In the genomic region with DNA sequence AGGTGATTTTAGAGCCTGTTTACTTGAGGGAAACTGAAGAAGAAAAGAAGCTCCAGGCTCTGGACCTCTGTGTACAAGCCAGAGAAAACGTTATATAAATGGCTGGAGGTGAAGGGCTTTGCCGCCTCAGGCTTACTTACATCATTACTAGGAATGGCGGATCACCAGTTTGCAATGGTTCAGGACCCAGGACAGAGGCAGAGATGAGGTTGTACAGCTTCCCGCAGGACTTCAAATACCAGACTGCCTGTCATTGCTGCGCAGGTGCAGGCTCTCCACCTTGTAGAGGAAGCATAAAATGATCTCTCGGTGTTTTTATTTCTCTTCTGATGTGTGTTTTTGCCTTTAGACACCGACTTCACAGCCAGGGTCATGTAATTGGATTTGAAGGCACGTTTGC, we compare ENCODE assay signal across 16 mouse cellular contexts. TPM values are rescaled to one million over a fixed set of nuclear protein-coding genes. Genes with fewer than 3 reads are reported as not detected.
A peak's percentile ranks its signal among the peaks of the same experiment; 100 is the strongest.
DNase-seq lines count a peak whose midpoint lies in the region; ATAC-seq and TF ChIP-seq lines count a peak whose summit lies in the region.
"Had no signal": no experiment of that assay in that cellular context is flagged by ENCODE, and none has a peak within 500 bp of the region (broad histone marks: within the 10 kb centered on the region; RNA-seq: fewer than 3 reads in every experiment).

No protein-coding gene starts in this region.

- 41% methylated on average over 8 of the region's 8 CpGs for WGBS in hindbrain, embryonic 11.5 days
- 34% methylated on average over 8 of the region's 8 CpGs for WGBS in hindbrain, embryonic 14.5 days
- 18% methylated on average over 8 of the region's 8 CpGs for WGBS in midbrain, embryonic 16.5 days
- WGBS in heart, embryonic 10.5 days = 32% methylated on average over 8 of the region's 8 CpGs

- no peaks in the 10 kb centered on the region for H3K36me3 ChIP-seq in hindbrain, embryonic 11.5 days (ENCODE audit: control insufficient read depth, insufficient read depth, low read length)
- no peaks in the 10 kb centered on the region for H3K36me3 ChIP-seq in hindbrain, embryonic 14.5 days (replicated peaks; ENCODE audit: control insufficient read depth, insufficient read depth)
- H3K36me3 ChIP-seq in ES-E14 (ENCODE audit: control insufficient read depth, insufficient read depth, low read length, poor library complexity, severe bottlenecking) = no peaks in the 10 kb centered on the region
- H3K36me3 ChIP-seq in midbrain, embryonic 16.5 days (ENCODE audit: control insufficient read depth, insufficient read depth, low read length) = no peaks in the 10 kb centered on the region
- H3K36me3 ChIP-seq in heart, embryonic 10.5 days = no peaks in the 10 kb centered on the region
- H3K36me3 ChIP-seq: hindbrain, embryonic 15.5 days had no signal

- no peak overlapping the region for H3K9ac ChIP-seq in hindbrain, embryonic 11.5 days (ENCODE audit: low read depth, low read length)
- H3K9ac ChIP-seq in hindbrain, embryonic 14.5 days = no peak overlapping the region
- H3K9ac ChIP-seq in ES-E14 (ENCODE audit: insufficient read depth, low read depth, low read length, poor library complexity, severe bottlenecking) = no peak overlapping the region
- no peak overlapping the region for H3K9ac ChIP-seq in midbrain, embryonic 16.5 days (ENCODE audit: low read depth, low read length)
- H3K9ac ChIP-seq: hindbrain, embryonic 15.5 days had no signal

- intact Hi-C loops in left cerebral cortex, postnatal 4 days (cut with DNase I) = no loop called here

- H3K4me3 ChIP-seq in hindbrain, embryonic 11.5 days (ENCODE audit: low read depth, low read length) = no peak overlapping the region
- H3K4me3 ChIP-seq in hindbrain, embryonic 14.5 days (replicated peaks; ENCODE audit: low read length) = no peak overlapping the region
- H3K4me3 ChIP-seq in ES-E14 (ENCODE audit: insufficient read depth in 1 of 2, low read depth in 1 of 2, low read length in 2 of 2, poor library complexity in 1 of 2, severe bottlenecking in 1 of 2) = no peak overlapping the region
- no peak overlapping the region for H3K4me3 ChIP-seq in midbrain, embryonic 16.5 days (ENCODE audit: low read depth, low read length)
- H3K4me3 ChIP-seq in heart, embryonic 10.5 days = no peak overlapping the region
- H3K4me3 ChIP-seq: hindbrain, embryonic 15.5 days; megakaryocyte, embryonic 14.5 days had no signal

- no peaks in the 10 kb centered on the region for H3K27me3 ChIP-seq in hindbrain, embryonic 11.5 days (ENCODE audit: control insufficient read depth, insufficient read depth, low read length)
- H3K27me3 ChIP-seq in hindbrain, embryonic 14.5 days (ENCODE audit: control insufficient read depth, insufficient read depth, low read length) = no peaks in the 10 kb centered on the region
- no peaks in the 10 kb centered on the region for H3K27me3 ChIP-seq in midbrain, embryonic 16.5 days (ENCODE audit: control insufficient read depth, insufficient read depth, low read depth, low read length)
- H3K27me3 ChIP-seq in heart, embryonic 10.5 days (ENCODE audit: insufficient read depth, poor library complexity, severe bottlenecking) = peaks cover 3% of the 10 kb centered on the region; the same call in 1 of the 2 replicates
- H3K27me3 ChIP-seq: hindbrain, embryonic 15.5 days; megakaryocyte, embryonic 14.5 days had no signal

- H3K4me1 ChIP-seq in hindbrain, embryonic 11.5 days (replicated peaks; ENCODE audit: control insufficient read depth, insufficient read depth, low read length) = no peaks in the 10 kb centered on the region
- H3K4me1 ChIP-seq in hindbrain, embryonic 14.5 days (replicated peaks; ENCODE audit: control insufficient read depth, insufficient read depth, low read length) = peaks cover 5% of the 10 kb centered on the region; the same call in 1 of the 2 replicates
- no peaks in the 10 kb centered on the region for H3K4me1 ChIP-seq in ES-E14 (ENCODE audit: control insufficient read depth in 2 of 2, insufficient read depth in 2 of 2, low read length in 2 of 2, poor library complexity in 1 of 2)
- peaks cover 4% of the 10 kb centered on the region; the same call in 1 of the 2 replicates for H3K4me1 ChIP-seq in midbrain, embryonic 16.5 days (ENCODE audit: control insufficient read depth, insufficient read depth, low read length)
- H3K4me1 ChIP-seq in heart, embryonic 10.5 days = no peaks in the 10 kb centered on the region
- H3K4me1 ChIP-seq: megakaryocyte, embryonic 14.5 days had no signal

- in situ Hi-C loops in ES-E14 (cut with MboI; ENCODE audit: low sequenced_read_pairs in 2 of 2, unreplicated experiment in 2 of 2) = no loop called here

- no peak for ATAC-seq in hindbrain, embryonic 11.5 days (ENCODE audit: low FRiP score)
- ATAC-seq in hindbrain, embryonic 14.5 days (ENCODE audit: low FRiP score) = no peak
- 0 out of 2 replicates have a peak, but pooled peaks have one; percentile 51 for ATAC-seq in midbrain, embryonic 16.5 days
- ATAC-seq: activated CD4-positive, CD25-positive, alpha-beta regulatory T cell, adult 4 months had no signal

- DNase-seq in hindbrain, embryonic 11.5 days (ENCODE audit: low spot score) = peak; percentile 25
- DNase-seq in hindbrain, embryonic 14.5 days (ENCODE audit: low spot score) = no peak
- peak; percentile 36 for DNase-seq in ES-E14 (ENCODE audit: low read depth, low spot score)
- DNase-seq in embryo, embryonic 11.5 days (ENCODE audit: low read depth, low spot score) = peak; percentile 14
- no peak for DNase-seq in left cerebral cortex, postnatal 4 days
- DNase-seq in cerebellum, postnatal 4 days (ENCODE audit: low spot score in 2 of 2) = no peak
- no peak for DNase-seq in heart, embryonic 10.5 days (ENCODE audit: low spot score)
- DNase-seq: spleen, adult 18-20 months; thymus, adult 2 months had no signal

- no peaks in the 10 kb centered on the region for H3K9me3 ChIP-seq in hindbrain, embryonic 11.5 days (ENCODE audit: control insufficient read depth, low read length)
- H3K9me3 ChIP-seq in hindbrain, embryonic 14.5 days (ENCODE audit: control insufficient read depth, low read length) = no peaks in the 10 kb centered on the region
- H3K9me3 ChIP-seq in ES-E14 (ENCODE audit: control insufficient read depth, insufficient read depth, low read depth, low read length) = no peaks in the 10 kb centered on the region
- no peaks in the 10 kb centered on the region for H3K9me3 ChIP-seq in midbrain, embryonic 16.5 days (replicated peaks; ENCODE audit: control insufficient read depth, low read length, poor library complexity, severe bottlenecking)
- H3K9me3 ChIP-seq in heart, embryonic 10.5 days = no peaks in the 10 kb centered on the region
- H3K9me3 ChIP-seq: hindbrain, embryonic 15.5 days; megakaryocyte, embryonic 14.5 days had no signal

- no peak overlapping the region for H3K27ac ChIP-seq in hindbrain, embryonic 11.5 days (ENCODE audit: low read depth, low read length)
- H3K27ac ChIP-seq in hindbrain, embryonic 14.5 days = no peak overlapping the region
- H3K27ac ChIP-seq in ES-E14 (ENCODE audit: insufficient read depth, low read depth, low read length, poor library complexity, severe bottlenecking) = no peak overlapping the region
- H3K27ac ChIP-seq in midbrain, embryonic 16.5 days (ENCODE audit: low read length) = peak overlapping the region; percentile 1; the same call in 1 of the 2 replicates
- no peak overlapping the region for H3K27ac ChIP-seq in heart, embryonic 10.5 days
- H3K27ac ChIP-seq: hindbrain, embryonic 15.5 days had no signal

- H3K4me2 ChIP-seq in hindbrain, embryonic 11.5 days (replicated peaks; ENCODE audit: low read depth, low read length) = no peak overlapping the region
- H3K4me2 ChIP-seq in hindbrain, embryonic 14.5 days (replicated peaks) = no peak overlapping the region
- H3K4me2 ChIP-seq in midbrain, embryonic 16.5 days (ENCODE audit: low read length) = no peak overlapping the region
- H3K4me2 ChIP-seq: hindbrain, embryonic 15.5 days had no signal

TF ChIP-seq in ES-E14, 5 proteins besides CTCF, POLR2A, EP300 and RAD21:
- TF ChIP-seq ZNF384 (IDR thresholded peaks at IDR 0.05; ENCODE audit: low read depth, low read length) = no peak
- no peak for TF ChIP-seq ZC3H11A (IDR thresholded peaks at IDR 0.05; ENCODE audit: borderline replicate concordance, low read depth, low read length)
- TF ChIP-seq MAFK (IDR thresholded peaks at IDR 0.05; ENCODE audit: insufficient read depth, low read depth, low read length) = no peak
- TF ChIP-seq HCFC1 (IDR thresholded peaks at IDR 0.05; ENCODE audit: borderline replicate concordance, insufficient read depth, low read length) = no peak
- no peak for TF ChIP-seq CHD2 (IDR thresholded peaks at IDR 0.05; ENCODE audit: low read depth, low read length)

RNA-seq across cellular contexts. Expression of a gene that starts 7.1 kb away (rescaled TPM):
- 0.08 TPM in 2 replicates for polyA plus RNA-seq in hindbrain, embryonic 11.5 days (2014; fragmentation: Nextera tagmentation; extraction: Ambion mirVana)
- polyA plus RNA-seq in hindbrain, embryonic 14.5 days (2014; fragmentation: Nextera tagmentation; extraction: Ambion mirVana) = 2.8 and 3.4 TPM in 2 replicates
- not detected in 2 replicates for total RNA-seq in ES-E14 (2012; rRNA removed)
- polyA plus RNA-seq in midbrain, embryonic 16.5 days (2015; fragmentation: Nextera tagmentation; extraction: Ambion mirVana) = 6.1 and 6.5 TPM in 2 replicates
- total RNA-seq in left cerebral cortex, postnatal 4 days (2021) = 10 to 100 TPM; 31.4 to 34.2 TPM
- 0.20 and 0.23 TPM in 2 replicates for polyA plus RNA-seq in heart, embryonic 10.5 days (2016; fragmentation: Nextera tagmentation; extraction: Ambion mirVana)
- total RNA-seq: heart, adult 8-10 months had no signal
- polyA plus RNA-seq: activated CD4-positive, CD25-positive, alpha-beta regulatory T cell, adult 4 months; large intestine, adult 2 months; liver, embryonic 16.5 days had no signal

Comparison
In these comparisons a context has a peak if more than half of its experiments do, and no peak if none do; other contexts are left out.
1. DNase-seq: peak in hindbrain, embryonic 11.5 days (single experiment), ES-E14 (single experiment) and embryo, embryonic 11.5 days (single experiment); none in hindbrain, embryonic 14.5 days (single experiment), left cerebral cortex, postnatal 4 days (single experiment), cerebellum, postnatal 4 days (0 of 2) and heart, embryonic 10.5 days (single experiment).